Mouse (Mus musculus) small intestine, adult 2 months (tissue): ENCODE results near the gene Egfem1.

Experiments used
- CTCF ChIP-seq: fragments of 200-500 bp; IDR thresholded peaks from 2 replicates; pipeline ENCODE4 v1.5.1; 2012; ENCODE audit warnings: low read depth, mild to moderate bottlenecking, control low read depth, inconsistent platforms, low read length, moderate library complexity, mixed read lengths; ENCODE audit not compliant: insufficient replicate concordance, insufficient read length; ENCODE audit errors: extremely low read depth
- POLR2A ChIP-seq: fragments of 200-500 bp; IDR thresholded peaks from 2 replicates; pipeline ENCODE4 v1.6.1; 2012; ENCODE audit warnings: low read depth, mild to moderate bottlenecking, control low read depth, inconsistent platforms, low read length, moderate library complexity

GRCm38 (mm10) chr3:29689367-29690285 is 607.8 kb downstream of the Egfem1 start:
- no peak for TF ChIP-seq POLR2A
- no peak for TF ChIP-seq CTCF
